Mouse (Mus musculus) olfactory bulb, adult 2 months (tissue): ENCODE measurements around the gene Prkag2.

Source experiments
- CTCF ChIP-seq: fragments of 200-500 bp; IDR thresholded peaks from 2 replicates; pipeline ENCODE4 v1.5.1; 2012; ENCODE audit warnings: low read depth, mild to moderate bottlenecking, low read length, moderate library complexity; ENCODE audit not compliant: insufficient read depth
- POLR2A ChIP-seq: fragments of 200-500 bp; IDR thresholded peaks from 2 replicates; pipeline ENCODE4 v1.6.1; 2012; ENCODE audit warnings: mild to moderate bottlenecking, low read depth, low read length, moderate library complexity; ENCODE audit not compliant: insufficient read depth

GRCm38 (mm10) chr5:24874111-24874510, 226.3 kb downstream of the Prkag2 start:
- no peak for TF ChIP-seq CTCF
- TF ChIP-seq POLR2A, result no peak
